Mouse (Mus musculus): ENCODE results near the gene Vamp8.

- TF ChIP-seq CTCF (IDR thresholded peaks at IDR 0.05; ENCODE audit: borderline replicate concordance, extremely low read depth, insufficient read depth, insufficient read length) (no peak), POLR2A (IDR thresholded peaks at IDR 0.05; ENCODE audit: borderline replicate concordance, extremely low read depth, insufficient read depth, insufficient read length, poor library complexity, severe bottlenecking) (peak; percentile 39; the same call in 1 of the 2 replicates)
These were observed 48.4 kb upstream of the Vamp8 start for GRCm38 (mm10) chr6:72438862-72439354.

Measured in brain, embryonic 14.5 days (tissue).